Mouse (Mus musculus): Measurements from ENCODE around the gene Nt5c3b.

GRCm38 (mm10) chr11:100421537-100421936, 20.1 kb downstream of the Nt5c3b start:
- TF ChIP-seq CTCF (conservative IDR thresholded peaks at IDR 0.05; ENCODE audit: low read length) (no peak), NANOG (IDR thresholded peaks at IDR 0.05; ENCODE audit: borderline replicate concordance, low read length) (no peak)

All from E14TG2a.4 (cell line).